Mouse (Mus musculus): ENCODE results near the gene Flrt3. TPM values are rescaled to one million over a fixed set of nuclear protein-coding genes. Genes with fewer than 3 reads are reported as not detected.

Gene Flrt3
- polyA plus RNA-seq (2014; fragmentation: Illumina TruSeq; extraction: RNeasy Lipid Tissue Mini Kit (QIAGEN cat#74804); ENCODE audit: low read depth, low replicate concordance) = 29.5 TPM

GRCm38 (mm10) chr2:140670963-140671702, at the start of gene Flrt3:
Gene Flrt3 (minus strand): TSS chr2:140671469.

All from sigmoid colon, adult 10 weeks (tissue).